Mouse (Mus musculus) limb, embryonic 11.5 days (tissue): ENCODE data around the gene Nxph3. TPM values are rescaled to one million over a fixed set of nuclear protein-coding genes. Genes with fewer than 3 reads are reported as not detected.
A peak's percentile ranks its signal among the peaks of the same experiment; 100 is the strongest.

Source experiments
- ATAC-seq: fragments of 200-750 bp; cut with Nextera tagmentation; 2 replicates; pipeline ENCODE4 v1.8.0; 2017; ENCODE audit warnings: low read depth; ENCODE audit not compliant: insufficient number of reproducible peaks, low FRiP score, low TSS enrichment
- DNase-seq: peaks from one replicate; pipeline ENCODE4 v3.0.0-alpha.2; 2015; ENCODE audit warnings: low spot score
- H3K27ac ChIP-seq: fragments of 300-500 bp; sonication (generic); replicated peaks from 2 replicates; pipeline ENCODE4 v1.5.1; 2014; ENCODE audit warnings: low read depth, mild to moderate bottlenecking, low read length
- H3K27me3 ChIP-seq: fragments of 300-500 bp; sonication (generic); 2 replicates; pipeline ENCODE4 v1.6.1; 2014; ENCODE audit warnings: mild to moderate bottlenecking, low read length, mixed read lengths; ENCODE audit not compliant: control insufficient read depth, insufficient read depth
- H3K36me3 ChIP-seq: fragments of 300-500 bp; sonication (generic); 2 replicates; pipeline ENCODE4 v1.6.1; 2014; ENCODE audit warnings: mild to moderate bottlenecking, low read length, moderate library complexity, mixed read lengths; ENCODE audit not compliant: control insufficient read depth, insufficient read depth
- H3K4me1 ChIP-seq: fragments of 300-500 bp; sonication (generic); 2 replicates; pipeline ENCODE4 v1.6.1; 2014; ENCODE audit warnings: low read length, mixed read lengths; ENCODE audit not compliant: control insufficient read depth, insufficient read depth
- H3K4me2 ChIP-seq: fragments of 300-500 bp; sonication (generic); 2 replicates; pipeline ENCODE4 v1.6.1; 2014; ENCODE audit warnings: low read depth, mild to moderate bottlenecking, moderate library complexity; ENCODE audit not compliant: severe bottlenecking
- H3K4me3 ChIP-seq: fragments of 300-500 bp; sonication (generic); 2 replicates; pipeline ENCODE4 v1.5.1; 2014; ENCODE audit warnings: low read depth, low read length
- H3K9ac ChIP-seq: fragments of 300-500 bp; sonication (generic); 2 replicates; pipeline ENCODE4 v1.6.1; 2014; ENCODE audit warnings: mild to moderate bottlenecking, low read length
- H3K9me3 ChIP-seq: fragments of 300-500 bp; sonication (generic); 2 replicates; pipeline ENCODE4 v1.6.1; 2016; ENCODE audit warnings: low read length; ENCODE audit not compliant: control insufficient read depth
- WGBS: fragments of 180-500 bp; shearing (Covaris S2); extraction: QIAGEN DNeasy Blood & Tissue Kit; methylation state at CpG from one replicate; pipeline ENCODE4 v1.1.7; 2014; 5-methylcytosine and 5-hydroxymethylcytosine counted together
- polyA plus RNA-seq: library from polyadenylated mRNA; unstranded; fragments of >200 nt; fragmentation: Nextera tagmentation; extraction: Ambion mirVana; gene quantifications from 2 replicates; pipeline ENCODE4 v1.2.1, GENCODE M21; 2014

The Nxph3 gene
- 0.37 and 1.5 TPM in 2 replicates for polyA plus RNA-seq

DNA sequence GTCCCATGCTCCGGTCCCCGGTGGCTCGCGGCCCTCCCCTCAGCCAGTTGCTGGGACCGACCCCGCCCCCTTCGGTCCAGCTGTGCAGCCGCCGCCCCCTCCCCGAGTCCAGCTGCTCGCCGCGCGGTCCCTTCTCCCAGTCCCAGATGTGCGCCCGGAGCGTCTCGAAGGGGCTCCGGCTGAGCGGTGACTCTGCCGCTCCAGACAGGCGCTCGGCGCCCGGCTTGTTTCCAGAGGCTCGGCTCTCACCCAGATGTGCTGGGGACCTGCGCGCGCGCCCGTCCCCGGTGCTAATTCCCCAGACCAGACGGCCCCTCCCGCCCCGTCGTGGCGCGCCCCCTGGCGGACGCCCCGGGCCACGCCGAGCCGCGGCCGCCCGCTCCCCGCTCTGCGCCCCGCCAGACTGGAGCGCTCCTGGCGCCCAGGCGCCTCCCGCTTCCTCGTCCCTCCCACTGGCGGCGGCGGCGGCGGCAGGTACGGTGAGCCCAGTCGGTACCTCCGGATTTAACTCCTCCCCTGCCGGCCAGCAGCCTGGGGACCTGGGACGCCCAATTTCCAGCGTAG, at the start of gene Nxph3:
Gene Nxph3, minus strand, starts transcription at position 273 of the 564 bp plus-strand sequence.
- peak within 1 kb of the TSS; percentile 99 for H3K4me2 ChIP-seq
- DNase-seq (peak; percentile 83), ATAC-seq (peak; percentile 27; the same call in 1 of the 2 replicates)
- no peaks in the 10 kb centered on the region for H3K36me3 ChIP-seq
- peak within 1 kb of the TSS; percentile 47 for H3K9ac ChIP-seq
- H3K4me3 ChIP-seq, result peak within 1 kb of the TSS; percentile 56
- peaks cover 16% of the 10 kb centered on the region for H3K4me1 ChIP-seq
- H3K9me3 ChIP-seq, result no peaks in the 10 kb centered on the region
- WGBS, result under 1% methylated on average over 54 of the region's 66 CpGs
- no peak within 1 kb of the TSS for H3K27ac ChIP-seq
- H3K27me3 ChIP-seq, result peaks cover 20% of the 10 kb centered on the region

DNA sequence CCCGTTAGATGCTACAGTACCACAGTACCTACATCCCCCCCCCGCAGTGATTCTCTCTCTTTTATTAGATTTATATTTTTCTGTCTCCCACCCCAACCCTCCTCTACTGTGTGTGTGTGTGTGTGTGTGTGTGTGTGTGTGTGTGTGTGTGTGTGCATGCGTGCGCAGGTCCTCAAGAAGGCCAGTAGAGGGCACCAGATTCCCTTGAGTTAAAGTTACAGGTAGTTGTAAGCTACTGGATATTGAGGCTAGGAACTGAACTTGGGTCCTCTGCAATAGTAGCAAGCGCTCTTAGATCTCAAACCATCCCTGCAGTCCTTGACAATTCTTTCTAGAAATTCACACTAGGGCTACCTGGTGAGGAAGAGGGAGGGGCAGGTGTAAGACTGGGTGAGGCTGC, 49.5 kb upstream of the Nxph3 start:
- DNase-seq (no peak), ATAC-seq (no peak)
- H3K4me3 ChIP-seq, result no peak overlapping the region
- 93% methylated on average over 5 of the region's 5 CpGs for WGBS
- no peak overlapping the region for H3K9ac ChIP-seq
- H3K36me3 ChIP-seq, result no peaks in the 10 kb centered on the region
- H3K9me3 ChIP-seq, result no peaks in the 10 kb centered on the region
- H3K27ac ChIP-seq, result no peak overlapping the region
- peaks cover 26% of the 10 kb centered on the region for H3K4me1 ChIP-seq
- no peaks in the 10 kb centered on the region for H3K27me3 ChIP-seq
- H3K4me2 ChIP-seq, result no peak overlapping the region

DNA sequence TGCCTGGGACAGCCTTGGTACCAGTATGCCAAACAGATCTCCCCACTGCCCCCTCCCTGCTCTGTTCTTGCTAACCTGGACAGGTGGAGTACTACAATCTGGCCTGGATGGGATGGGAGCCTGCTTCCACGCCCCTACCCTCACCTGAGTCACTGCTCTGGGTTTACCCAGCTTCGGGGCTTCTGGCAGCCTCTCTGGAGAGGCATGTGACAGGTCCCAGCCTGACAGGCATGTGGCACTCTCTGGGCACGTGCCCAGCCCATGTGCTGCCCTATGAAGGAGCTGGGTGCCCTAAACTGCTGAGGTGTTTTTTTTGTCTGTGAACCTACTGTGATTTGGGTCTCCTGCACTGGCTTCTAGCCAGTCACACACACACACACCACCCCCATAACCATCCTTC, 46.4 kb upstream of the Nxph3 start:
- Histone ChIP-seq H3K4me3 (no peak overlapping the region), H3K4me2 (no peak overlapping the region), H3K36me3 (no peaks in the 10 kb centered on the region), H3K27me3 (no peaks in the 10 kb centered on the region), H3K9ac (no peak overlapping the region), H3K27ac (no peak overlapping the region), H3K4me1 (peaks cover 15% of the 10 kb centered on the region), H3K9me3 (no peaks in the 10 kb centered on the region)
- 66% methylated on average over 3 of the region's 3 CpGs for WGBS
- no peak for DNase-seq
- ATAC-seq, result no peak

DNA sequence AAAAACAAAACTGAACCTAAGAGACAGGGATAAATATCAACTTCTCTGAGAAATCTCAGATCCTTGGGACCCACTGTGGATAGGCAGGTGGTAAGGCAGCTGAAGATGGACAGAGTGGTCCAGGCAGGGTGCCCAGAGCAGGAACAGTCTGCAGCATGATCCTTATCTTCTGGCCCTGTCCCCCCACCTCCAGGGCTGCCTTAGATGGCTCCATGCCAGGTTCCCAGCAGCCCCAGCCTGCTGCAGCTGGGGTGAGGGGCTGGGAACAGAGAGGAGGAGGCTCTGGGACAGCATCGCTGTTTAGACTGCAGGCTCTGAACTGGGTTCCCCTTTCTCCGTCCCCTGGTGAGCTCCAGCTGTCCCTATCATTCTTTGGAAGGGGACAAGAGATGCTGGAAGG, 45.4 kb upstream of the Nxph3 start:
- no peak for DNase-seq
- no peaks in the 10 kb centered on the region for H3K27me3 ChIP-seq
- H3K4me2 ChIP-seq, result no peak overlapping the region
- no peak for ATAC-seq
- H3K4me1 ChIP-seq, result peaks cover 15% of the 10 kb centered on the region
- 86% methylated on average over 2 of the region's 2 CpGs for WGBS
- no peaks in the 10 kb centered on the region for H3K9me3 ChIP-seq
- H3K9ac ChIP-seq, result no peak overlapping the region; the same call in 1 of the 2 replicates
- H3K36me3 ChIP-seq, result no peaks in the 10 kb centered on the region
- no peak overlapping the region for H3K27ac ChIP-seq
- H3K4me3 ChIP-seq, result no peak overlapping the region

DNA sequence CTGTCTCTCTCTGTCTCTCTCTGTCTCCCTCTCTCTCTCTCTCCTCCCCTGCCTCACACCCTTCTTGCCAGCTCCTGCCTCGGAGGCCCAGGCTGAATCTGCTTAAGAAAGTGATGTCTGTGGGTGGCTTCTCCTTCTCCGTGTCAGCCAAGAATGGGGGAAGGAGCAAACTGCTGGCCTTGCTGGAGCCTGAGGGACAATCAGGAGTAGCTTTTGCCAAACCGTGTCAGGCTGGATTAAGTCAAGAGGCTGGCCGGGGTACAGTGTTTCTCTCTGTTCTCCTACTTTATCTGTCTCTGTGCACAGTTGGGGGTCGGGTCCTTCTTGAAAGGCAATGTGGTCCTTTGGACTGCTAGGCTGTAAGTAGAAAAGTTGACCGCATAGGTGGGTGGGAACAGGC, 43.3 kb upstream of the Nxph3 start:
- Histone ChIP-seq H3K9me3 (no peaks in the 10 kb centered on the region), H3K27me3 (no peaks in the 10 kb centered on the region), H3K9ac (no peak overlapping the region), H3K4me2 (no peak overlapping the region), H3K4me3 (no peak overlapping the region), H3K27ac (no peak overlapping the region), H3K4me1 (peaks cover 18% of the 10 kb centered on the region), H3K36me3 (no peaks in the 10 kb centered on the region)
- ATAC-seq, result no peak
- WGBS, result 45% methylated on average over 6 of the region's 6 CpGs
- DNase-seq, result no peak

DNA sequence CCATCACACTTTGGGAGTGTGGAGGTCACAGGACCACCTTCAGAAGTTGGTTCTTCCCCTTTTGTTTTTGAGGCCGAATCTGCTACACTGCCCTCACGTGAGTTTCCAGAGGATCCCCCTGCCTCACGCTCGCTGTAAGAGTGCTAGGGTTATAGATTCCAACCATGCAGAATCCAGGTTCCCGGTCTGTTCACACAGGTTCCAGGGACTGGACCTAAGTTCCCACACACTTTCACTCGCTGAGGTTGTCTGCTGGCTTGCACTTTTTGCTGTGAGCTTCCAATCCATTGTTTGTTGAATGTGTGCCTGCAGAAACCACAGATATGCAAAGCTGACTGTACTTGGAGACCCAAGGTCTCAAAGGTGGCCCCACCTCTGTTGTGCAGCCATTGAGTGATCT, 42.7 kb upstream of the Nxph3 start:
- Histone ChIP-seq H3K27me3 (no peaks in the 10 kb centered on the region), H3K27ac (no peak overlapping the region), H3K9ac (no peak overlapping the region), H3K9me3 (no peaks in the 10 kb centered on the region), H3K4me2 (no peak overlapping the region), H3K36me3 (no peaks in the 10 kb centered on the region), H3K4me3 (no peak overlapping the region), H3K4me1 (peaks cover 18% of the 10 kb centered on the region)
- no peak for ATAC-seq
- DNase-seq, result no peak
- WGBS, result 81% methylated on average over 6 of the region's 6 CpGs

DNA sequence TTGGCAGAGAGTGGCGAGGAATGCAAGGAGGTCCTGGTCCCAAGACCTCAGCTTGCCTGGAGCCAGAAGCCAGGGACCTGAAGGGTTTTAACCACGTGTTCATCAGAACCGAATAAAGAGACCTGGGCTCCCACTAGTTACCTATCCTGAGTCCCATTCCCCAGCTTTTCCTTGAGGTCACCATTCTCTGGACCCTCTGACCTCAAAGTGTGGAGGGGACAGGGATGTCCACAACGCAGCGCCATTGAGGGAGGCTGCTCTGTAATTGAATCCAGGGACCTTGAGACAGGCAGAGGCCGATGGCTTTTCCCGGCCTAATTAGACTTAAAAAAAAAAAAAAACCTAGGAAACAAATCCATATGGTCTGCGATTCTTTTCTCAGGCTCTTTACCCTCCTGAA, 40.9 kb upstream of the Nxph3 start:
- Histone ChIP-seq H3K9ac (no peak overlapping the region), H3K27ac (peak overlapping the region; percentile 72), H3K4me3 (no peak overlapping the region), H3K4me1 (peaks cover 18% of the 10 kb centered on the region), H3K27me3 (no peaks in the 10 kb centered on the region), H3K4me2 (no peak overlapping the region; the same call in 1 of the 2 replicates), H3K9me3 (no peaks in the 10 kb centered on the region), H3K36me3 (no peaks in the 10 kb centered on the region)
- DNase-seq (peak; percentile 69), ATAC-seq (peak; percentile 68)
- 14% methylated on average over 8 of the region's 8 CpGs for WGBS

DNA sequence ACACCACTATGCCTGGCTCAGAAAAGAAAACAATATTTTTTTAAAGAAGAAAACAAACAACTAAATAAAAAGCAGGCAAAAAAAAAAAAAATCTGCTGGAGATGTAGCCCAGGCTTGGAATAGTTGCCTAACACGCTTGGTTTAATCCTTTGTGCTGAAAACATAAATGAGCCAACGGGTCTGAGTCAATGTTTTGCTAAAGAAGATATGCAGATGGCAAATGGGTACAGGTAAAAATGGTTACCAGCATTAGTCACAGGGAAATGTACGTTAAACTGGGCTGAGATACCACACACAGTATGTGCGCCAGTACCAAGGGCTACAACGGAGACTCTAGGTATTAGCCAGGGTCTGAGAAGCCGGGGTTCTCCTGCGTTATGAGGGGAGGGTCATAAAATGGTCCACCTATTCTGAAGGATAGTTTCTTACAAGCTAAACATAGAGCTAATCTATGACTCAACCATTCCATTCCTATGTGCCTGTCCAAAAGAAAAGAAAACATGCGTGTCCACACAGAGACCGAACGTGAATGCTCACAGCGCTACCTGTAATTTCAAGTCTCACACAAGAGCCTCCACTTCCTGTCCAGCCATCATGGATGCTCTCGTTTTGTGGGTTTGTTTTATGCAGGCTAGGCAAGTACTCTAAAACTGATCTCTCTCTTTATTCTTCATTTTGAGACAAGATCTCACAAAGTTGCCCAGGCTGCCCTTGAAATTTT, 36.1 kb upstream of the Nxph3 start:
- no peak overlapping the region for H3K4me2 ChIP-seq
- no peaks in the 10 kb centered on the region for H3K36me3 ChIP-seq
- no peaks in the 10 kb centered on the region for H3K9me3 ChIP-seq
- H3K4me3 ChIP-seq, result no peak overlapping the region
- no peaks in the 10 kb centered on the region for H3K27me3 ChIP-seq
- ATAC-seq, result no peak
- WGBS, result 86% methylated on average over 12 of the region's 12 CpGs
- H3K27ac ChIP-seq, result no peak overlapping the region
- no peak for DNase-seq
- peaks cover 6% of the 10 kb centered on the region for H3K4me1 ChIP-seq
- no peak overlapping the region for H3K9ac ChIP-seq
